Mouse (Mus musculus): Measurements from ENCODE around the gene Hist1h4f. TPM values are rescaled to one million over a fixed set of nuclear protein-coding genes. Genes with fewer than 3 reads are reported as not detected.
"Not testable (repeated sequence)": the region's sequence is repeated elsewhere in the genome, so short reads cannot be mapped to it uniquely, and the experiment has no call there.

Gene Hist1h4f
- total RNA-seq, 2 experiments from 2014 or later: 7.8 to 8.7 TPM

- DNase-seq: peak; percentile 70
- intact Hi-C loops (cut with DNase I): loop anchor here (5.0 kb wide), 1 partner anchor 1543 kb away; the partner anchor contains the start of genes Hist1h2ag, Hist1h2bj and Hist1h4i
- peak overlapping the region; percentile 85 for H3K4me3 ChIP-seq
- no peak for TF ChIP-seq CTCF (IDR thresholded peaks at IDR 0.05)
- peak overlapping the region; percentile 95 for H3K27ac ChIP-seq
Measured at GRCm38 (mm10) chr13:23585029-23585441, 33.6 kb upstream of the Hist1h4f start.

- intact Hi-C loops (cut with DNase I): loop anchor here (5.0 kb wide), 5 partner anchors 38 to 178 kb away; partner anchors contain the start of genes Hist1h1a, Hist1h1e, Hist1h1t and Hist1h2af
- DNase-seq: no peak
- peak overlapping the region; percentile 85 for H3K4me3 ChIP-seq
- TF ChIP-seq CTCF (IDR thresholded peaks at IDR 0.05): no peak
- H3K27ac ChIP-seq: peak overlapping the region; percentile 95
Measured at GRCm38 (mm10) chr13:23584331-23584730, 32.9 kb upstream of the Hist1h4f start.

GRCm38 (mm10) chr13:23583387-23584068, 32.1 kb upstream of the Hist1h4f start:
- H3K27ac ChIP-seq: peak overlapping the region; percentile 95
- no peak overlapping the region for H3K4me3 ChIP-seq
- intact Hi-C loops (cut with DNase I): loop anchor here (5.0 kb wide), 5 partner anchors 39 to 179 kb away; partner anchors contain the start of genes Hist1h1a, Hist1h1e, Hist1h1t and Hist1h2af
- TF ChIP-seq CTCF (IDR thresholded peaks at IDR 0.05): no peak
- DNase-seq: no peak

GRCm38 (mm10) chr13:23582219-23583056, 31.0 kb upstream of the Hist1h4f start:
- intact Hi-C loops (cut with DNase I): loop anchor here (5.0 kb wide), 5 partner anchors 40 to 180 kb away; partner anchors contain the start of genes Hist1h1a, Hist1h1e, Hist1h1t and Hist1h2af
- TF ChIP-seq CTCF (IDR thresholded peaks at IDR 0.05): no peak
- DNase-seq: no peak
- Histone ChIP-seq H3K4me3 (peak overlapping the region; percentile 83), H3K27ac (peak overlapping the region; percentile 81)

DNA sequence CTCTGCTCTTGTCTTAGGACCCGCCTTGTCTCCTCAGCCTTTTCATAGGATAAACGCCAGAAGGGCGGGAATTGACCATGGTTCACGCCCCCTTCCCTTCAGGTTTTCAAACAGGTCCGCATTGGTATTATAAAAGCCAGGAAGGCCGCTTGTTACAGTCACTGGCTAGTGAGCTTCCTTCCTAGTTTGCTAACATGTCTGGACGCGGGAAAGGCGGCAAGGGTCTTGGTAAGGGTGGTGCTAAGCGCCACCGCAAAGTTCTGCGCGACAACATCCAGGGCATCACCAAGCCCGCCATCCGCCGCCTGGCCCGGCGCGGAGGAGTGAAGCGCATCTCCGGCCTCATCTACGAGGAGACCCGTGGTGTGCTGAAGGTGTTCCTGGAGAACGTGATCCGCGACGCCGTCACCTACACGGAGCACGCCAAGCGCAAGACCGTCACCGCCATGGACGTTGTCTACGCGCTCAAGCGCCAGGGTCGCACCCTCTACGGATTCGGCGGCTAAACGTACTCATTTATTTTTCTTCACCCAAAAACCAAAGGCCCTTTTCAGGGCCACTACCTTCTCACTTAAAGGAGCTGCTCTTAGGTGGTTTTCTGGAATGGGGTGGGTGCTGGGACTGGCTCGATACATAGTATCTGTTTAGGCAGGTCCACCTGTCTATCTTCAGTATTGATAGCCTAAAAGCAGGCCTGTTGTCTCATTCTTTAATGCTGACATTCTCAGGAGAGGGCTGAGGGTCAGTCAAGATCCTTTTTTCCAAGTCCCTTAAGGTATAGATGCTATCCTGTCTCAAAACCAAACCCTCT, 30.2 kb upstream of the Hist1h4f start, which contains the start of gene Hist1h4d:
Gene Hist1h4d, plus strand, starts transcription at position 191 of the 811 bp plus-strand sequence.
- no peak for TF ChIP-seq CTCF (IDR thresholded peaks at IDR 0.05)
- H3K4me3 ChIP-seq: peak within 1 kb of the TSS; percentile 83

DNA sequence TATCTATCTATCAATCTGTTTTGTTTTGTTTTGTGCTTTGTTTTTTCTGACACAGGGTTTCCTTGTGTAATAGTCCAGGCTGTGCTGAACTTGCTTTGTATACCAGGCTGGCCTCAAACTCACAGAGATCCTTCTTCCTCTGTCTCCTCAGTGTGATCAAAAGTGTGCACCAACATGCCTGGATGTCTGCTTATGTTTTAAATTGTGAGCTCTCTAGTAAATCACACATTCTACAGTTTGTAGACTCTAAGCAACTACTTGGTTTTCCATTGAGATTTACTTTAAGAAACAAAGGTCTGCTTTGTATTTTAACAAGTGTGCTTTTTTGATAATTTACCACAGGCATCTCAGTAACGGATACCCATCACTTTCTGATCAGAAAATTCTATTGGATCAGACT, 26.4 kb upstream of the Hist1h4f start:
- no peak overlapping the region for H3K4me3 ChIP-seq
- no peak for TF ChIP-seq CTCF (IDR thresholded peaks at IDR 0.05)
- no peak for DNase-seq
- H3K27ac ChIP-seq: no peak overlapping the region
- intact Hi-C loops (cut with DNase I): no loop called here

More for the DNA sequence above, 30.2 kb upstream of the Hist1h4f start, which contains the start of gene Hist1h4d:
- peak within 1 kb of the TSS; percentile 81 for H3K27ac ChIP-seq
- DNase-seq: peak; percentile 90
- intact Hi-C loops (cut with DNase I): loop anchor here (5.0 kb wide), 5 partner anchors 41 to 181 kb away; partner anchors contain the start of genes Hist1h1a, Hist1h1e, Hist1h1t and Hist1h2af

GRCm38 (mm10) chr13:23576906-23577639, 25.6 kb upstream of the Hist1h4f start:
- intact Hi-C loops (cut with DNase I): no loop called here
- Histone ChIP-seq H3K27ac (no peak overlapping the region; the same call in 1 of the 2 replicates), H3K4me3 (peak overlapping the region; percentile 70)
- DNase-seq: no peak
- no peak for TF ChIP-seq CTCF (IDR thresholded peaks at IDR 0.05)

DNA sequence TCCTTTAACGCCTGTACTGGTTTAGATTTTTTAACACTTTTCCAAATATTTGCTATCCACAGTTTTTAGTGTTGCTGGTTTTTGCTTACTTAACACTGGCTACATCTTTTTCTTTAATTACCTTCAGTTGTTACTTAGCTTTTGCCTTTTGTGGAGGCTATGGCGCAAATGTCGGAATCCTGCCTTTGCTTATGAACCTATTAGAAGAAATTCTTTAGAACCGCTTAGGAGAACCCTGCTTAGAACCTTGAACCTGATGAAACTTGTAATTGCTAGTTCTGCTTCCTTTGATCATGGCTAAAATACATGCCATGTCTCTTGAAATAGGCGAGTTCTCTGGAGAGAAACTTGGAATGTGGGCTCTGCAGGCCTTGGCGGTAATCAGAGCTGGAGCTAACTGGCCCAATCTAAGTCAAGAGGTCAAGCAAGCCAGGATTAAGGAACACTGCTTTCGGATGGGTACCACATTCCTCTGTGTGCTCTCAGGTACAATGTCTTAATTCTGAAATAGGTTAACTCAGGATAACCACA, 25.0 kb upstream of the Hist1h4f start:
- Histone ChIP-seq H3K27ac (peak overlapping the region; percentile 83), H3K4me3 (peak overlapping the region; percentile 70)
- no peak for DNase-seq
- TF ChIP-seq CTCF (IDR thresholded peaks at IDR 0.05): no peak
- intact Hi-C loops (cut with DNase I): no loop called here

DNA sequence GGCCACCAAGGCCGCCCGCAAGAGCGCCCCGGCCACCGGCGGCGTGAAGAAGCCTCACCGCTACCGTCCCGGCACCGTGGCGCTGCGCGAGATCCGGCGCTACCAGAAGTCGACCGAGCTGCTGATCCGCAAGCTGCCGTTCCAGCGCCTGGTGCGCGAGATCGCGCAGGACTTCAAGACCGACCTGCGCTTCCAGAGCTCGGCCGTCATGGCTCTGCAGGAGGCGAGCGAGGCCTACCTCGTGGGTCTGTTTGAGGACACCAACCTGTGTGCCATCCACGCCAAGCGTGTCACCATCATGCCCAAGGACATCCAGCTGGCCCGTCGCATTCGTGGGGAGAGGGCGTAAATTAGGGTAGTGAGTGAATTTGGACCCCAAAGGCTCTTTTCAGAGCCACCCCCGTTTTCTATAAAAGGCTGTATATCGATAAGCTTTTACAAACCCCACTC, 24.4 kb upstream of the Hist1h4f start:
- DNase-seq: peak; percentile 23
- intact Hi-C loops (cut with DNase I): not testable (repeated sequence)
- H3K4me3 ChIP-seq: peak overlapping the region; percentile 70
- peak overlapping the region; percentile 83 for H3K27ac ChIP-seq

- Histone ChIP-seq H3K4me3 (peak within 1 kb of the TSS; percentile 70), H3K27ac (peak within 1 kb of the TSS; percentile 83)
- peak; percentile 17 for DNase-seq
- no peak for TF ChIP-seq CTCF (IDR thresholded peaks at IDR 0.05)
- intact Hi-C loops (cut with DNase I): no loop called here
Measured at GRCm38 (mm10) chr13:23575271-23575851, 23.9 kb upstream of the Hist1h4f start, which contains the start of gene Hist1h3d. Gene Hist1h3d (plus strand): TSS chr13:23575763.

- DNase-seq; intact Hi-C loops (cut with DNase I): not testable (repeated sequence)
- Histone ChIP-seq H3K4me3 (peak overlapping the region; percentile 70), H3K27ac (peak overlapping the region; percentile 83)
Measured at GRCm38 (mm10) chr13:23574546-23575170, 23.2 kb upstream of the Hist1h4f start.

DNA sequence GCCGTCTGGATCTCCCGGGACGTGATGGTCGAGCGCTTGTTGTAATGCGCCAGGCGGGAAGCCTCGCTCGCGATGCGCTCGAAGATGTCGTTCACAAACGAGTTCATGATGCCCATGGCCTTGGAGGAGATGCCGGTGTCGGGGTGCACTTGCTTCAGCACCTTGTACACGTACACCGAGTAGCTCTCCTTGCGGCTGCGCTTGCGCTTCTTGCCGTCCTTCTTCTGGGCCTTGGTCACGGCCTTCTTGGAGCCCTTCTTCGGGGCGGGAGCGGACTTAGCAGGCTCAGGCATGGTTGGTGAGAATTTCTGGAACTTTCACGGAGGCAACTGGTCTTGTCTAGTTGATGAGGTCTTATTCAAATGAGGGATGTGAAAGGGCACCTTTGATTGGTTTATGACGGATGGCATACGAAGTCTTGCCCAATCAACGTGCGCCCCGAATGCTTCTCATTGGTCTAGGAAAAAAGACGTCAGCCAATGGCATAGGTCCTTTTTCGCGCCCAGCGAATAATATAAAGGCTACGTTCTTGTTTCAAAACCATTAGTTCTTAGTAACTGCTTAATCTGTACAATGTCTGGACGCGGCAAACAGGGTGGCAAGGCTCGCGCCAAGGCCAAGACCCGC, 22.6 kb upstream of the Hist1h4f start, which contains the start of the genes Hist1h2bf and Hist1h2ad:
Gene Hist1h2bf, minus strand, starts transcription at position 299 of the 627 bp plus-strand sequence.
Gene Hist1h2ad, plus strand, starts transcription at position 484 of the 627 bp plus-strand sequence.
- intact Hi-C loops (cut with DNase I): not testable (repeated sequence)
- peak; percentile 84 for DNase-seq
- Histone ChIP-seq H3K27ac (peak within 1 kb of the TSS; percentile 83), H3K4me3 (peak within 1 kb of the TSS; percentile 70)

DNA sequence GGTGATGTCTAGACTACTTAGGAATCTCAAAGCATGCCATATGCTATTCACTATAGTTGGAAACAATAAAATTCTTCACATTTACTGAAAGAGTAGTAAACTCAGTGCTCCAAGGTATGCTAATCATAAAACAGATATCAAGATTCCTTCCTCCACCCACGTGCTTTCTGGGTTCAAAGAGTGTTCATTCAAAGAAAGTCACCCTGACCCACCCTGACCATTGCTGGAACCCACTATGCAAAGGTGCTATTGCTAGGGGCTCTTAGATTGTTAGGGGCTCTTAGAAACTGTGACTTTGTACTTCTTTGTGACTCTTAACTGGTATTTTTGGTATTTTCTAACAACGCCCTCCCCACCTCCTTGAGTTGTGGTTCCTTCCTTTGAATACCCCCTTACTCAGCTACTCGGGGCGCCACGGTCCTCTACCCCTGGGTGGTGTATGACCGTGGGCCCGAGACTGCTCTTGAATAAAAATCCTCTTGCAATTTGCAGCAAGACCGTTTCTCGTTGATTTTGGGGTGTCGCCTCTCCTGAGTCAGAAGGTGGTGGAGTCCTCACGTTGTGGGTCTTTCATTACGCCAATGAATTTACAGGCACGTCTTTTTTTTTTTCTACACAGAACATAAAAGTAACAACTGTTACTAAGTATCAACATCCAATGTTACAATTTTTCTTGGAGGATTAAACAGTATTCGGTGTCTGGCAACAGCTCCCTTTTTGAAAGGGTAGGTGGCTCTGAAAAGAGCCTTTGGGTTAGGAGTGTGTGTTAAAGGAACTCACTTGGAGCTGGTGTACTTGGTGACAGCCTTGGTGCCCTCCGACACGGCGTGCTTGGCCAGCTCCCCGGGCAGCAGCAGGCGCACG, 21.8 kb upstream of the Hist1h4f start:
- DNase-seq; H3K27ac ChIP-seq; intact Hi-C loops (cut with DNase I): not testable (repeated sequence)
- H3K4me3 ChIP-seq: peak overlapping the region; percentile 70
